Mouse (Mus musculus) heart, postnatal 0 days (tissue): ENCODE data around the gene Cdc42bpg. TPM values are rescaled to one million over a fixed set of nuclear protein-coding genes. Genes with fewer than 3 reads are reported as not detected.

Experiments used
- ATAC-seq: fragments of 200-750 bp; cut with Nextera tagmentation; 2 replicates; pipeline ENCODE4 v1.8.0; 2017; ENCODE audit warnings: low read depth, moderate number of reproducible peaks, moderate library complexity; ENCODE audit not compliant: insufficient read depth
- DNase-seq: peaks from one replicate; pipeline ENCODE4 v3.0.0-alpha.2; 2016; ENCODE audit warnings: low spot score
- H3K27ac ChIP-seq: fragments of 300-500 bp; sonication (generic); 2 replicates; pipeline ENCODE4 v1.5.1; 2014; ENCODE audit warnings: low read depth, mild to moderate bottlenecking
- H3K27me3 ChIP-seq: fragments of 300-500 bp; sonication (generic); 2 replicates; pipeline ENCODE4 v1.6.1; 2014; ENCODE audit warnings: low read length, mixed read lengths; ENCODE audit not compliant: control insufficient read depth, insufficient read depth
- H3K36me3 ChIP-seq: fragments of 300-500 bp; sonication (generic); replicated peaks from 2 replicates; pipeline ENCODE4 v1.6.1; 2014; ENCODE audit warnings: low read length, mixed read lengths; ENCODE audit not compliant: control insufficient read depth, insufficient read depth
- H3K4me1 ChIP-seq: fragments of 300-500 bp; sonication (generic); 2 replicates; pipeline ENCODE4 v1.6.1; 2014; ENCODE audit warnings: antibody characterized with exemption; ENCODE audit not compliant: control insufficient read depth, insufficient read depth
- H3K4me2 ChIP-seq: fragments of 300-500 bp; sonication (generic); 2 replicates; pipeline ENCODE4 v1.6.1; 2014; ENCODE audit warnings: low read depth, mild to moderate bottlenecking, low read length, moderate library complexity
- H3K4me3 ChIP-seq: fragments of 300-500 bp; sonication (generic); 2 replicates; pipeline ENCODE4 v1.5.1; 2014; ENCODE audit warnings: low read depth, low read length
- H3K9ac ChIP-seq: fragments of 300-500 bp; sonication (generic); replicated peaks from 2 replicates; pipeline ENCODE4 v1.6.1; 2014; ENCODE audit warnings: low read depth, low read length, mixed read lengths
- H3K9me3 ChIP-seq: fragments of 300-500 bp; sonication (generic); replicated peaks from 2 replicates; pipeline ENCODE4 v1.6.1; 2016; ENCODE audit warnings: low read length; ENCODE audit not compliant: control insufficient read depth
- CTCF ChIP-seq: IDR thresholded peaks from 2 replicates; pipeline ENCODE4 v1.5.1; 2016; ENCODE audit warnings: antibody characterized with exemption, control low read depth, low read depth
- EP300 ChIP-seq: IDR thresholded peaks from 2 replicates; pipeline ENCODE4 v1.6.1; 2016; ENCODE audit warnings: antibody characterized with exemption, low read depth
- WGBS: fragments of 180-500 bp; shearing (Covaris S2); extraction: QIAGEN DNeasy Blood & Tissue Kit; methylation state at CpG from one replicate; pipeline ENCODE4 v1.1.7; 2014; 5-methylcytosine and 5-hydroxymethylcytosine counted together
- polyA plus RNA-seq: library from polyadenylated mRNA; unstranded; fragments of >200 nt; fragmentation: Nextera tagmentation; extraction: Ambion mirVana; gene quantifications from 2 replicates; pipeline ENCODE4 v1.2.1, GENCODE M21; 2015
- total RNA-seq: library from RNA; depleted of rRNA; stranded (reverse); fragments of >200 nt; gene quantifications from 2 replicates; pipeline ENCODE4 v1.2.3, GENCODE M21; 2014; ENCODE audit warnings: low replicate concordance

Cdc42bpg gene
- total and polyA plus RNA-seq, 2 experiments from 2014 or later: 0.51 to 9.5 TPM

GRCm38 (mm10) chr19:6349215-6349983 lies 43.1 kb downstream of the Cdc42bpg start:
- DNase-seq: peak; percentile 31
- Histone ChIP-seq H3K9me3 (no peaks in the 10 kb centered on the region), H3K4me1 (no peaks in the 10 kb centered on the region), H3K27ac (peak overlapping the region; percentile 32; the same call in 1 of the 2 replicates), H3K36me3 (peaks cover 31% of the 10 kb centered on the region), H3K9ac (no peak overlapping the region), H3K4me2 (no peak overlapping the region), H3K27me3 (no peaks in the 10 kb centered on the region), H3K4me3 (no peak overlapping the region)
- ATAC-seq: peak; percentile 32; the same call in 1 of the 2 replicates
- WGBS: 46% methylated on average over 14 of the region's 14 CpGs
- TF ChIP-seq CTCF (no peak), EP300 (no peak)

- 50% methylated on average over 14 of the region's 14 CpGs for WGBS
- Histone ChIP-seq H3K4me1 (no peaks in the 10 kb centered on the region), H3K4me2 (no peak overlapping the region)
These were observed 45.3 kb downstream of the Cdc42bpg start for GRCm38 (mm10) chr19:6351431-6352106.

GRCm38 (mm10) chr19:6352107-6352505 lies 45.9 kb downstream of the Cdc42bpg start:
- TF ChIP-seq EP300: no peak
- no peak for TF ChIP-seq CTCF
- 85% methylated on average over 2 of the region's 2 CpGs for WGBS
- no peak for ATAC-seq

More at GRCm38 (mm10) chr19:6351431-6352106, 45.3 kb downstream of the Cdc42bpg start:
- no peak for DNase-seq
- Histone ChIP-seq H3K36me3 (peaks cover 13% of the 10 kb centered on the region; the same call in 1 of the 2 replicates), H3K9me3 (no peaks in the 10 kb centered on the region), H3K4me3 (no peak overlapping the region), H3K9ac (no peak overlapping the region), H3K27ac (no peak overlapping the region), H3K27me3 (no peaks in the 10 kb centered on the region)
- no peak for ATAC-seq
- no peak for TF ChIP-seq EP300
- no peak for TF ChIP-seq CTCF

GRCm38 (mm10) chr19:6354030-6354429 lies 47.8 kb downstream of the Cdc42bpg start:
- Histone ChIP-seq H3K9ac (no peak overlapping the region), H3K36me3 (peaks cover 8% of the 10 kb centered on the region; the same call in 1 of the 2 replicates), H3K27me3 (no peaks in the 10 kb centered on the region), H3K4me3 (no peak overlapping the region), H3K9me3 (no peaks in the 10 kb centered on the region), H3K4me1 (no peaks in the 10 kb centered on the region), H3K27ac (no peak overlapping the region), H3K4me2 (no peak overlapping the region)
- no peak for ATAC-seq
- no peak for DNase-seq
- 62% methylated on average over 7 of the region's 7 CpGs for WGBS
- no peak for TF ChIP-seq CTCF
- no peak for TF ChIP-seq EP300

More at GRCm38 (mm10) chr19:6352107-6352505, 45.9 kb downstream of the Cdc42bpg start:
- Histone ChIP-seq H3K9me3 (no peaks in the 10 kb centered on the region), H3K9ac (no peak overlapping the region), H3K27ac (no peak overlapping the region), H3K36me3 (peaks cover 9% of the 10 kb centered on the region; the same call in 1 of the 2 replicates), H3K4me2 (no peak overlapping the region), H3K4me3 (no peak overlapping the region), H3K4me1 (no peaks in the 10 kb centered on the region), H3K27me3 (no peaks in the 10 kb centered on the region)
- no peak for DNase-seq

GRCm38 (mm10) chr19:6361291-6361690 lies 55.0 kb downstream of the Cdc42bpg start:
- Histone ChIP-seq H3K36me3 (peaks cover 14% of the 10 kb centered on the region), H3K9me3 (no peaks in the 10 kb centered on the region), H3K27me3 (no peaks in the 10 kb centered on the region), H3K4me1 (peaks cover 18% of the 10 kb centered on the region), H3K27ac (no peak overlapping the region), H3K9ac (no peak overlapping the region), H3K4me2 (no peak overlapping the region), H3K4me3 (no peak overlapping the region)
- 86% methylated on average over 3 of the region's 3 CpGs for WGBS
- TF ChIP-seq EP300 (no peak), CTCF (no peak)
- DNase-seq: no peak
- ATAC-seq: no peak
